Mouse (Mus musculus) mesoderm, embryonic 11.5 days (tissue): ENCODE data around the gene Smarcd2.
A peak's percentile ranks its signal among the peaks of the same experiment; 100 is the strongest.

ENCODE experiments used
- DNase-seq: peaks from one replicate; pipeline ENCODE4 v3.0.0-alpha.2; 2012; ENCODE audit warnings: low read depth, low spot score

Smarcd2 gene

DNA sequence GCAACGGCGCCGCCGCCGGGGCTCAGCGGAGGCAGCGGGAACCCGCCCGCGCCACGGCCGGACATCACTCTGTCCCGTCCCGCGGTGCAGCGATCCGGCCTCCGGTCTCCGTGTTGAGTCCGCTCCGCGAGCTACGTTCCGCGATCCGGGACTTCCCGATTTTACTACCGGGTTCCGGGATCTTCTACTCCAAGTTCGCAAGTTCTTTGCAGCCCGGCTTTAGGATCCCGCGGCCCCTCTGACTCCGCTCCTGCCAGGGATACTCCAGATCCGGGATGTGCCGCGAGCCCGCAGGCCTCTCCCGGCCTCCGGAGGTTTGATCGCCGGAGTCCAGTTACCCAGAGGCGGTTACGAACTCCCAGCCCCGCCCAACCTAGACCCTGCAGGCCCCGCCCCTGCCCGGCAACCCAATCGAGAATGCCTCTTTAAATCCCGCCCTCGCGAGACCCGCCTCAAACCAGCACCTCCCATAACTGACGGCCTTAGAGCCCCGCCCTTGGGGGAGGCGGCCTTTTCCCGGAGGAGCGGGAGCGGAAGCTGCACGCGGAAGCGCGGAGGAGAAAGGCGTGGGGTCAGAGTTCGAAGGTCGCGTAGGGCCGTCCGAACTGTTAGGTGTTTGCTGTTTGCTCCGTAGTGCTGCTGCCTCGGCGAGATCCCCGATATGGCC is at the start of gene Smarcd2:
Gene Smarcd2, minus strand, starts transcription at position 329 of the 667 bp plus-strand sequence.
- peak; percentile 99 for DNase-seq

- no peak for DNase-seq
Measured at GRCm38 (mm10) chr11:106318406-106319366, 45.9 kb upstream of the Smarcd2 start.

GRCm38 (mm10) chr11:106317801-106318200 is 45.0 kb upstream of the Smarcd2 start:
- no peak for DNase-seq

GRCm38 (mm10) chr11:106316416-106316815 is 43.6 kb upstream of the Smarcd2 start:
- peak; percentile 32 for DNase-seq

GRCm38 (mm10) chr11:106314333-106314812 is 41.6 kb upstream of the Smarcd2 start, which contains the start of gene Cd79b:
TSS of gene Cd79b (minus strand) at chr11:106314762.
- no peak for DNase-seq

- no peak for DNase-seq
Measured at GRCm38 (mm10) chr11:106313533-106313932, 40.8 kb upstream of the Smarcd2 start.

GRCm38 (mm10) chr11:106310123-106310522 is 37.4 kb upstream of the Smarcd2 start:
- DNase-seq: no peak

DNA sequence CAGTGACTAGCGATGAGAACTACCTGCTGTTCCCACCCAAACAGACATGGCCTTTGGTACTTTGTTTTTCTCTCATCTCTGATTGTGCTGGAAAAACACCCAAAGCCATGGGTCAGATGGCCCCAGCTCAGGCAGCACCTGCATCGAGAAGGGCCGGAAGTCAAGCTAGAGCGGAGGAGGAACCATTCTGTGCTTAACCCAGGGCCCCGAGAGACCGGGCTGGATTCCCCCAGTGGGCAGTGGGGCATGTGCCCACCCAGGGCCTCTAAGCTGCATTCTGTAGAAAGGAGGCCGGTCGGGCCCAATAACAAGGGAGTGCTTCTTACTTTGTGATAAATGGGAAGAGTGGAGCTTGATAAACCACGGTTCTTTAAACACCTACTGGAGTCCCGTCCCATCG is 35.4 kb upstream of the Smarcd2 start:
- DNase-seq: no peak

GRCm38 (mm10) chr11:106307432-106307831 is 34.7 kb upstream of the Smarcd2 start:
- DNase-seq: no peak

- no peak for DNase-seq
Measured at GRCm38 (mm10) chr11:106306758-106307157, 34.0 kb upstream of the Smarcd2 start.

GRCm38 (mm10) chr11:106306065-106306385 is 33.3 kb upstream of the Smarcd2 start:
- no peak for DNase-seq

GRCm38 (mm10) chr11:106305348-106306064 is 32.7 kb upstream of the Smarcd2 start:
- DNase-seq: no peak

GRCm38 (mm10) chr11:106302634-106303033 is 29.9 kb upstream of the Smarcd2 start:
- DNase-seq: peak; percentile 82

DNA sequence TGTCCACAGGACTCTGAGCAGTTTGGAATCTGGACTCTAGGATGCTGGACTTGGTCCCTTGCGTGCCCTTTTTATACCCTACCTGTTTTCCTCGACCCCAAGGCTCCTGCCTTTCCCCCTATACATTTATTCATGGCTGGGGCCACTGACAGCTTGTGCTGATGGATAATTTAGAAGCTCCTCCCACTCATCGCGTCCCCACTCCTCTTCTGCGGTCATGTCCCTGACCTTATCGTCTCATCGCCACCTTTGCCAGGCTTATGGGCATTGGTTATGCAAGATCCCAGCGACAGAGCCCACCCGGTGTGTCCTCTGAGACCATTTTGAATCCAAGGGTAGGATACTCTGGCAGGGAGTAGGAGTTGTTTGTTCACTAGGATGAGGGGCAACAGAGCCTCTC is 29.0 kb upstream of the Smarcd2 start, which contains the start of gene Gh:
Gene Gh, minus strand, starts transcription at position 101 of the 400 bp plus-strand sequence.
- no peak for DNase-seq

DNA sequence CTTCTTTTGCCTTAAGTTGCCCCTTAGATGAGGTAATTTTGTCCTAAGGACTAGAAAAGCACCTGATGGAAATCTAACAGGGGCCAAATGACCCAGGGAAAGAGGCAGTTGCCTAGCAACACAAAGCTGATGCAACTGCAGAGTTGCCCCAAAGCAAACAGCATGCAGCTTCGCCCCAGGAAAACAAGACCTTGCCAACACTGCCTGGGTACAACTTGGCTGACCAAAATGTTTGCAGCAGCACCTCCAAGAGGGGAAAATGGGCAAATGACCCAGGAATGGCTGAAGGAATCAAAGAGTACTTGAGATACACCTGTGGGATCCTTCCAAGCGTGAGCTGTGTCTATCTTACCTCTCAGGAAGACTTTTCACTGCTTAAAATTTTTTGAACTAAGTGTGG is 19.1 kb upstream of the Smarcd2 start:
- no peak for DNase-seq

GRCm38 (mm10) chr11:106290376-106290775 is 17.6 kb upstream of the Smarcd2 start:
- no peak for DNase-seq

DNA sequence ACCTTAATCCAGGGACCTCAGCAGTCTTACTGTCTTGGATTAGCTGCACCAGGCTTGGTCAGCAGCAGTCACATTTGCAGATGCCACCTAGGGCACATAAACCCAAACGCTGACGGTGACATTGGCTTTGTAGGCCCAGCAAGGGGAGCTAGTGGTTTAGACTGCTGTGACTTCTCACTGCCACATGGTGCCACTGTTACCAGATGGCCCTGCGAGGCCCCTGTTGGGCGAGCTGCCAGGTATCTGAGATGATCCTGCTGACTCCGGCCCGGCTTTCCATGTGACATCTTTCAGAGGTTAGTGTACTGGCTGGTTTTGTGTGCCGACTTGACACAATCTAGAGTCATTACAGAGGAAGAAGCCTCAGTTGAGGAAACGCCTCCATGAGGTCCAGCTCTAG is 16.6 kb upstream of the Smarcd2 start:
- DNase-seq: no peak

GRCm38 (mm10) chr11:106286987-106287386 is 14.2 kb upstream of the Smarcd2 start:
- DNase-seq: no peak

DNA sequence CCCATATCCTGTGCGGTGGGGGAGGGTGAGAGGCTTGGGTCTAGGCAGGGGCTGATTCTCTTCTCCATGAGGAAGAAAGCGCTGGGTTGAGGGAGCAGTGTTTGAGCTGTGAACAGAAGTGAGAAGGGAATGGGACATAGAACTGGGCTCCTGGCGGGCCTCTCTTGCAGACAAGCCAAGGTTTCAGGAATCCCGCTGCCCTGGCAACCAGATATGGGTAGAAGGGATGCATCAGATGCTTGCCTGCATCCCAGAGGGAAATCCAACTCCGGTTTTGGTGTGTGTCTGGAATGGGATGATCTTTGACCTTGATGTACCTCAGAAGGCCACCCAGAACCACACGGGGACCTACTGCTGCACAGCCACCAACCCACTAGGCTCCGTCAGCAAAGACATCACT is 13.4 kb upstream of the Smarcd2 start:
- DNase-seq: no peak

- DNase-seq: no peak
Measured at GRCm38 (mm10) chr11:106284126-106284525, 11.4 kb upstream of the Smarcd2 start.

- no peak for DNase-seq
Measured at GRCm38 (mm10) chr11:106283371-106283770, 10.6 kb upstream of the Smarcd2 start.

GRCm38 (mm10) chr11:106282452-106282851 is 9.7 kb upstream of the Smarcd2 start:
- DNase-seq: no peak
